Mouse (Mus musculus) cerebellum, adult 2 months (tissue): Measurements from ENCODE around the gene Dnmt3b.

Experiments
- CTCF ChIP-seq: fragments of 200-500 bp; IDR thresholded peaks from 2 replicates; pipeline ENCODE4 v1.5.1; 2011; ENCODE audit warnings: low read depth, mild to moderate bottlenecking, control low read depth, low read length, moderate library complexity, borderline replicate concordance; ENCODE audit not compliant: insufficient read depth
- POLR2A ChIP-seq: fragments of 200-500 bp; IDR thresholded peaks from 2 replicates; pipeline ENCODE4 v1.6.1; 2011; ENCODE audit warnings: low read length, control low read depth, borderline replicate concordance; ENCODE audit not compliant: insufficient read depth

GRCm38 (mm10) chr2:153603724-153604123 lies 45.5 kb upstream of the Dnmt3b start:
- TF ChIP-seq POLR2A (no peak), CTCF (peak; percentile 5; the same call in 1 of the 2 replicates)
